Mouse (Mus musculus): Measurements from ENCODE around the gene Nipal4. TPM values are rescaled to one million over a fixed set of nuclear protein-coding genes. Genes with fewer than 3 reads are reported as not detected.

The Nipal4 gene
- polyA plus RNA-seq (2016; fragmentation: Nextera tagmentation; extraction: Ambion mirVana), result 0.55 and 0.82 TPM in 2 replicates

GRCm38 (mm10) chr11:46165866-46166585, at the start of gene Nipal4:
Gene Nipal4 (minus strand): TSS chr11:46166508.
- Histone ChIP-seq H3K36me3 (no peaks in the 10 kb centered on the region), H3K4me1 (peaks cover 12% of the 10 kb centered on the region), H3K9ac (peak within 1 kb of the TSS; percentile 47), H3K4me3 (peak within 1 kb of the TSS; percentile 39), H3K27ac (no peak within 1 kb of the TSS), H3K4me2 (replicated peaks) (peak within 1 kb of the TSS; percentile 81), H3K9me3 (no peaks in the 10 kb centered on the region), H3K27me3 (replicated peaks) (peaks cover 14% of the 10 kb centered on the region)
- no peak; the same call in 1 of the 2 replicates for ATAC-seq (ENCODE audit: low FRiP score, low read depth)
- WGBS, result 1% methylated on average over 40 of the region's 40 CpGs

- ATAC-seq (ENCODE audit: low FRiP score, low read depth), result peak; percentile 63
- no peak overlapping the region for H3K27ac ChIP-seq
- H3K9ac ChIP-seq, result no peak overlapping the region
- H3K36me3 ChIP-seq, result peaks cover 1% of the 10 kb centered on the region; the same call in 1 of the 2 replicates
- H3K9me3 ChIP-seq, result no peaks in the 10 kb centered on the region
- WGBS, result 29% methylated on average over 3 of the region's 3 CpGs
- no peak overlapping the region for H3K4me2 ChIP-seq (replicated peaks)
- peaks cover 36% of the 10 kb centered on the region for H3K4me1 ChIP-seq
- no peak overlapping the region for H3K4me3 ChIP-seq
- H3K27me3 ChIP-seq (replicated peaks), result no peaks in the 10 kb centered on the region
Observed at GRCm38 (mm10) chr11:46215354-46215753, 49.0 kb upstream of the Nipal4 start.

- WGBS, result 70% methylated on average over 14 of the region's 14 CpGs
- H3K9ac ChIP-seq, result no peak overlapping the region
- H3K27me3 ChIP-seq (replicated peaks), result no peaks in the 10 kb centered on the region
- peaks cover 30% of the 10 kb centered on the region for H3K4me1 ChIP-seq
- H3K27ac ChIP-seq, result peak overlapping the region; percentile 62
- H3K36me3 ChIP-seq, result no peaks in the 10 kb centered on the region; the same call in 1 of the 2 replicates
- H3K4me3 ChIP-seq, result no peak overlapping the region
- H3K4me2 ChIP-seq (replicated peaks), result no peak overlapping the region
- ATAC-seq (ENCODE audit: low FRiP score, low read depth), result no peak
- H3K9me3 ChIP-seq, result no peaks in the 10 kb centered on the region
Observed at GRCm38 (mm10) chr11:46214368-46215230, 48.3 kb upstream of the Nipal4 start.

GRCm38 (mm10) chr11:46213844-46214243, 47.5 kb upstream of the Nipal4 start:
- Histone ChIP-seq H3K4me2 (replicated peaks) (no peak overlapping the region), H3K36me3 (no peaks in the 10 kb centered on the region; the same call in 1 of the 2 replicates), H3K4me3 (no peak overlapping the region), H3K27ac (peak overlapping the region; percentile 62), H3K9ac (no peak overlapping the region), H3K4me1 (peaks cover 22% of the 10 kb centered on the region), H3K27me3 (replicated peaks) (no peaks in the 10 kb centered on the region), H3K9me3 (no peaks in the 10 kb centered on the region)
- WGBS, result 75% methylated on average over 5 of the region's 5 CpGs
- no peak for ATAC-seq (ENCODE audit: low FRiP score, low read depth)

- no peak overlapping the region for H3K4me3 ChIP-seq
- WGBS, result 29% methylated on average over 3 of the region's 3 CpGs
- no peaks in the 10 kb centered on the region for H3K27me3 ChIP-seq (replicated peaks)
- ATAC-seq (ENCODE audit: low FRiP score, low read depth), result no peak
- H3K36me3 ChIP-seq, result peaks cover 17% of the 10 kb centered on the region
- H3K4me2 ChIP-seq (replicated peaks), result no peak overlapping the region
- H3K4me1 ChIP-seq, result 0 out of 2 replicates have a peak, but pooled peaks cover 12% of the 10 kb centered on the region
- H3K9me3 ChIP-seq, result no peaks in the 10 kb centered on the region
- no peak overlapping the region for H3K9ac ChIP-seq
- no peak overlapping the region for H3K27ac ChIP-seq
Observed at GRCm38 (mm10) chr11:46211858-46212257, 45.5 kb upstream of the Nipal4 start.

GRCm38 (mm10) chr11:46209884-46210283, 43.6 kb upstream of the Nipal4 start:
- no peak overlapping the region for H3K4me3 ChIP-seq
- no peak overlapping the region for H3K27ac ChIP-seq
- peaks cover 37% of the 10 kb centered on the region for H3K36me3 ChIP-seq
- 65% methylated on average over 2 of the region's 2 CpGs for WGBS
- H3K4me1 ChIP-seq, result 0 out of 2 replicates have a peak, but pooled peaks cover 12% of the 10 kb centered on the region
- no peak overlapping the region for H3K9ac ChIP-seq
- H3K9me3 ChIP-seq, result no peaks in the 10 kb centered on the region
- H3K27me3 ChIP-seq (replicated peaks), result no peaks in the 10 kb centered on the region
- H3K4me2 ChIP-seq (replicated peaks), result no peak overlapping the region
- ATAC-seq (ENCODE audit: low FRiP score, low read depth), result no peak

- no peak overlapping the region for H3K4me3 ChIP-seq
- no peak overlapping the region for H3K9ac ChIP-seq
- no peaks in the 10 kb centered on the region for H3K9me3 ChIP-seq
- peaks cover 47% of the 10 kb centered on the region for H3K36me3 ChIP-seq
- no peaks in the 10 kb centered on the region for H3K27me3 ChIP-seq (replicated peaks)
- no peak for ATAC-seq (ENCODE audit: low FRiP score, low read depth)
- no peaks in the 10 kb centered on the region for H3K4me1 ChIP-seq
- no peak overlapping the region for H3K27ac ChIP-seq
- 66% methylated on average over 17 of the region's 17 CpGs for WGBS
- H3K4me2 ChIP-seq (replicated peaks), result no peak overlapping the region
Observed at GRCm38 (mm10) chr11:46205639-46206409, 39.5 kb upstream of the Nipal4 start.

- no peaks in the 10 kb centered on the region for H3K9me3 ChIP-seq
- no peak overlapping the region for H3K4me3 ChIP-seq
- H3K36me3 ChIP-seq, result peaks cover 56% of the 10 kb centered on the region
- no peak for ATAC-seq (ENCODE audit: low FRiP score, low read depth)
- no peaks in the 10 kb centered on the region for H3K4me1 ChIP-seq
- 87% methylated on average over 9 of the region's 9 CpGs for WGBS
- H3K4me2 ChIP-seq (replicated peaks), result no peak overlapping the region
- no peaks in the 10 kb centered on the region for H3K27me3 ChIP-seq (replicated peaks)
- H3K9ac ChIP-seq, result no peak overlapping the region
- no peak overlapping the region for H3K27ac ChIP-seq
Observed at GRCm38 (mm10) chr11:46204841-46205240, 38.5 kb upstream of the Nipal4 start.

- Histone ChIP-seq H3K4me1 (no peaks in the 10 kb centered on the region), H3K9me3 (no peaks in the 10 kb centered on the region), H3K9ac (no peak overlapping the region), H3K4me3 (no peak overlapping the region), H3K27me3 (replicated peaks) (no peaks in the 10 kb centered on the region), H3K4me2 (replicated peaks) (no peak overlapping the region), H3K36me3 (peaks cover 67% of the 10 kb centered on the region), H3K27ac (no peak overlapping the region)
- 76% methylated on average over 10 of the region's 10 CpGs for WGBS
- ATAC-seq (ENCODE audit: low FRiP score, low read depth), result no peak
Observed at GRCm38 (mm10) chr11:46202547-46202887, 36.2 kb upstream of the Nipal4 start.

GRCm38 (mm10) chr11:46201636-46202546, 35.6 kb upstream of the Nipal4 start:
- ATAC-seq (ENCODE audit: low FRiP score, low read depth), result no peak
- Histone ChIP-seq H3K4me2 (replicated peaks) (no peak overlapping the region), H3K36me3 (peaks cover 67% of the 10 kb centered on the region), H3K4me3 (no peak overlapping the region), H3K9ac (no peak overlapping the region), H3K4me1 (no peaks in the 10 kb centered on the region), H3K27ac (no peak overlapping the region), H3K27me3 (replicated peaks) (no peaks in the 10 kb centered on the region), H3K9me3 (no peaks in the 10 kb centered on the region)
- WGBS, result 75% methylated on average over 20 of the region's 20 CpGs

GRCm38 (mm10) chr11:46200664-46201063, 34.4 kb upstream of the Nipal4 start:
- no peaks in the 10 kb centered on the region for H3K4me1 ChIP-seq
- no peak for ATAC-seq (ENCODE audit: low FRiP score, low read depth)
- H3K9me3 ChIP-seq, result no peaks in the 10 kb centered on the region
- H3K27me3 ChIP-seq (replicated peaks), result no peaks in the 10 kb centered on the region
- H3K27ac ChIP-seq, result no peak overlapping the region
- WGBS, result 91% methylated on average over 11 of the region's 11 CpGs
- peaks cover 63% of the 10 kb centered on the region for H3K36me3 ChIP-seq
- H3K4me2 ChIP-seq (replicated peaks), result no peak overlapping the region
- no peak overlapping the region for H3K9ac ChIP-seq
- H3K4me3 ChIP-seq, result no peak overlapping the region

All from neural tube, embryonic 12.5 days (tissue).